ENCODE assay signal across 8 mouse cellular contexts in the genomic region with DNA sequence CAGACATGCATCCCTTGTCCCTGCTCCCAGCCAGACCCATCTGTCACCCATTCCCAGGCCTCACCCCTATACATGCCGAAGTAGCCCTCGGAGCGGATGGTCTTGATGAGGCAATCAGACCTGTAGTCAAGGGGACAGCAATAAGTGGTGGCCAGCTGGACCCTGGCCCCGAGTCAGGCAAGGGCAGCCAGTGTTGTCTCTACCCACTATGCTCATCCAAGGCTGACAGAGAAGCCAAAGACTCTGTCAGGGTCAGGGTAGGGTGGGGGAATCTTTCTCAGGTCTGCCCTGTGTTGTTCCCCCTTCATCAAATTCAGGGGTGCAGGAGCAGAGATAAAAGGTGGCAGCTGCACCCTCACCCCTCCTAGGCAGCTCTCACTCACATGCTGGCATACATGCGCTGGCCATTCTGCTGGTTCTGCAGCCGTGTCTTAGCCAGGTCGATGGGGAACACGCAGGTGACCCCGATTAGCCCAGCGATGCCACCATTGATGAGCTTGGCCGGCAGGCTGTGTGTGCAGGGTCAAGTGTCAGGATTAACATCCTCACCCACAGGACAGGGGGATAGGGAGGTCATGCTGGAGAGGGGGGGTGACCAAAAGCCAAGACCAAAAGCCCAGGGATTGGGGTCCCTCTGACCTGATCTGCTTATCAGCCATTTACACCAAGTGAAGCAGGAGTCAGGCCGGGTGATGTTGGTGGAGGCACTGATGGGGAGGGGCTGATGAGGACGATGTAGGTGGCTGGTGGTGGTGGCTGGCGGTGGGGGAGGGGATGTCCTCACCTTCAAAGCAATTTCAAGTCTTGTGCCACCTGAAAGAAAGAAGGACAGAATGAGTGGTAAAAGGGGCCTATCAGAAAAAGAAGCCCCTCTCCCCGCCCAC. TPM values are rescaled to one million over a fixed set of nuclear protein-coding genes. Genes with fewer than 3 reads are reported as not detected.
DNase-seq lines count a peak whose midpoint lies in the region; ATAC-seq and TF ChIP-seq lines count a peak whose summit lies in the region.

No protein-coding gene starts in this region.

- no peak for ATAC-seq in lung, embryonic 14.5 days (ENCODE audit: insufficient read depth)
- no peak for ATAC-seq in embryonic facial prominence, embryonic 11.5 days (replicated peaks; ENCODE audit: insufficient number of reproducible peaks, low FRiP score, low TSS enrichment, low read depth)
- no peak for ATAC-seq in intestine, embryonic 14.5 days (replicated peaks; ENCODE audit: low FRiP score, low TSS enrichment, low read depth)
- no peak for ATAC-seq in neural tube, embryonic 13.5 days (ENCODE audit: low read depth)

- no peak for DNase-seq in lung, embryonic 14.5 days
- DNase-seq in lung, postnatal 14 days: no peak
- no peak for DNase-seq in embryonic facial prominence, embryonic 11.5 days (ENCODE audit: low spot score)
- DNase-seq in intestine, embryonic 14.5 days (ENCODE audit: low spot score): no peak
- no peak for DNase-seq in right cerebral cortex, postnatal 25 days
- DNase-seq in layer of hippocampus, postnatal 10 days (ENCODE audit: low spot score in 2 of 2): no peak
- no peak for DNase-seq in thymus, postnatal 0 days (ENCODE audit: low spot score)

- H3K27ac ChIP-seq in lung, embryonic 14.5 days (ENCODE audit: low read depth): no peak overlapping the region
- H3K27ac ChIP-seq in embryonic facial prominence, embryonic 11.5 days (replicated peaks; ENCODE audit: low read depth, low read length): no peak overlapping the region
- H3K27ac ChIP-seq in intestine, embryonic 14.5 days (ENCODE audit: low read depth): no peak overlapping the region
- H3K27ac ChIP-seq in neural tube, embryonic 13.5 days (replicated peaks): peak overlapping the region; percentile 86

- no peaks in the 10 kb centered on the region for H3K27me3 ChIP-seq in lung, embryonic 14.5 days (ENCODE audit: insufficient read depth, low read length)
- H3K27me3 ChIP-seq in embryonic facial prominence, embryonic 11.5 days (ENCODE audit: control insufficient read depth, insufficient read depth, low read length): no peaks in the 10 kb centered on the region
- no peaks in the 10 kb centered on the region for H3K27me3 ChIP-seq in intestine, embryonic 14.5 days (replicated peaks; ENCODE audit: control insufficient read depth, insufficient read depth, low read length)
- H3K27me3 ChIP-seq in neural tube, embryonic 13.5 days: no peaks in the 10 kb centered on the region

- peaks cover 20% of the 10 kb centered on the region; the same call in 1 of the 2 replicates for H3K4me1 ChIP-seq in lung, embryonic 14.5 days (ENCODE audit: insufficient read depth)
- H3K4me1 ChIP-seq in embryonic facial prominence, embryonic 11.5 days (ENCODE audit: control insufficient read depth, insufficient read depth, low read length): peaks cover 5% of the 10 kb centered on the region; the same call in 1 of the 2 replicates
- peaks cover 30% of the 10 kb centered on the region for H3K4me1 ChIP-seq in intestine, embryonic 14.5 days (replicated peaks; ENCODE audit: control insufficient read depth, insufficient read depth, low read length)
- peaks cover 69% of the 10 kb centered on the region for H3K4me1 ChIP-seq in neural tube, embryonic 13.5 days (replicated peaks)

- H3K4me2 ChIP-seq in lung, embryonic 14.5 days: peak overlapping the region; percentile 70
- peak overlapping the region; percentile 81 for H3K4me2 ChIP-seq in embryonic facial prominence, embryonic 11.5 days (ENCODE audit: low read depth, low read length)
- H3K4me2 ChIP-seq in intestine, embryonic 14.5 days (ENCODE audit: low read length): peak overlapping the region; percentile 88
- peak overlapping the region; percentile 95 for H3K4me2 ChIP-seq in neural tube, embryonic 13.5 days

- peaks cover 42% of the 10 kb centered on the region for H3K36me3 ChIP-seq in lung, embryonic 14.5 days (ENCODE audit: insufficient read depth)
- H3K36me3 ChIP-seq in embryonic facial prominence, embryonic 11.5 days (replicated peaks; ENCODE audit: control insufficient read depth, insufficient read depth, low read depth, low read length): peaks cover 2% of the 10 kb centered on the region; the same call in 1 of the 2 replicates
- H3K36me3 ChIP-seq in intestine, embryonic 14.5 days (ENCODE audit: control insufficient read depth, insufficient read depth, low read length): peaks cover 47% of the 10 kb centered on the region
- peaks cover 40% of the 10 kb centered on the region for H3K36me3 ChIP-seq in neural tube, embryonic 13.5 days

- H3K9me3 ChIP-seq in lung, embryonic 14.5 days (ENCODE audit: low read depth, low read length): no peaks in the 10 kb centered on the region
- H3K9me3 ChIP-seq in embryonic facial prominence, embryonic 11.5 days (replicated peaks; ENCODE audit: control insufficient read depth, low read length): no peaks in the 10 kb centered on the region
- H3K9me3 ChIP-seq in intestine, embryonic 14.5 days (ENCODE audit: control insufficient read depth, low read length): no peaks in the 10 kb centered on the region
- H3K9me3 ChIP-seq in neural tube, embryonic 13.5 days: no peaks in the 10 kb centered on the region

- TF ChIP-seq CTCF in lung, embryonic 14.5 days (IDR thresholded peaks at IDR 0.05; ENCODE audit: low read depth): no peak

- H3K4me3 ChIP-seq in lung, embryonic 14.5 days (ENCODE audit: low read depth, low read length): peak overlapping the region; percentile 37
- H3K4me3 ChIP-seq in embryonic facial prominence, embryonic 11.5 days (ENCODE audit: low read depth, low read length): peak overlapping the region; percentile 38
- H3K4me3 ChIP-seq in intestine, embryonic 14.5 days (ENCODE audit: low read depth, low read length): peak overlapping the region; percentile 46
- peak overlapping the region; percentile 64 for H3K4me3 ChIP-seq in neural tube, embryonic 13.5 days

- H3K9ac ChIP-seq in lung, embryonic 14.5 days: peak overlapping the region; percentile 51
- peak overlapping the region; percentile 54 for H3K9ac ChIP-seq in embryonic facial prominence, embryonic 11.5 days (replicated peaks; ENCODE audit: low read length)
- H3K9ac ChIP-seq in intestine, embryonic 14.5 days (ENCODE audit: low read length): peak overlapping the region; percentile 45
- peak overlapping the region; percentile 86 for H3K9ac ChIP-seq in neural tube, embryonic 13.5 days

- WGBS in lung, embryonic 14.5 days: 66% methylated on average over 15 of the region's 15 CpGs
- WGBS in embryonic facial prominence, embryonic 11.5 days: 77% methylated on average over 15 of the region's 15 CpGs
- 73% methylated on average over 15 of the region's 15 CpGs for WGBS in intestine, embryonic 14.5 days
- WGBS in neural tube, embryonic 13.5 days: 75% methylated on average over 15 of the region's 15 CpGs

RNA-seq across cellular contexts. Expression of a gene that starts 3.9 kb away (rescaled TPM):
- polyA plus RNA-seq in lung, embryonic 14.5 days (2014; fragmentation: Nextera tagmentation; extraction: Ambion mirVana): 27.6 and 30.1 TPM in 2 replicates
- 27.4 and 30.4 TPM in 2 replicates for polyA plus RNA-seq in embryonic facial prominence, embryonic 11.5 days (2014; fragmentation: Nextera tagmentation; extraction: Ambion mirVana)
- 34.7 and 35.3 TPM in 2 replicates for polyA plus RNA-seq in intestine, embryonic 14.5 days (2014; fragmentation: Nextera tagmentation; extraction: Ambion mirVana)
- 59.6 and 66.7 TPM in 2 replicates for polyA plus RNA-seq in neural tube, embryonic 13.5 days (2015; fragmentation: Nextera tagmentation; extraction: Ambion mirVana)
- total RNA-seq in layer of hippocampus, postnatal 10 days (2021): 100 to 1,000 TPM; 281 to 341 TPM
- polyA plus RNA-seq in thymus, postnatal 0 days (2015; fragmentation: Nextera tagmentation; extraction: Ambion mirVana): 19.0 and 19.1 TPM in 2 replicates

RNA-seq across cellular contexts. Expression of a gene that starts 4.5 kb away (rescaled TPM):
- polyA plus RNA-seq in lung, embryonic 14.5 days (2014; fragmentation: Nextera tagmentation; extraction: Ambion mirVana): not detected in 2 replicates
- 2.5 and 3.7 TPM in 2 replicates for polyA plus RNA-seq in embryonic facial prominence, embryonic 11.5 days (2014; fragmentation: Nextera tagmentation; extraction: Ambion mirVana)
- polyA plus RNA-seq in intestine, embryonic 14.5 days (2014; fragmentation: Nextera tagmentation; extraction: Ambion mirVana): 1.5 and 1.8 TPM in 2 replicates
- polyA plus RNA-seq in neural tube, embryonic 13.5 days (2015; fragmentation: Nextera tagmentation; extraction: Ambion mirVana): 94.3 and 111 TPM in 2 replicates
- total RNA-seq in layer of hippocampus, postnatal 10 days (2021): 100 to 1,000 TPM; 259 to 281 TPM
- 0.24 and 0.26 TPM in 2 replicates for polyA plus RNA-seq in thymus, postnatal 0 days (2015; fragmentation: Nextera tagmentation; extraction: Ambion mirVana)

RNA-seq across cellular contexts. Expression of a gene that starts 10.1 kb away (rescaled TPM):
- polyA plus RNA-seq in lung, embryonic 14.5 days (2014; fragmentation: Nextera tagmentation; extraction: Ambion mirVana): 12.6 and 14.2 TPM in 2 replicates
- 9.1 and 10.1 TPM in 2 replicates for polyA plus RNA-seq in embryonic facial prominence, embryonic 11.5 days (2014; fragmentation: Nextera tagmentation; extraction: Ambion mirVana)
- 10.6 and 11.5 TPM in 2 replicates for polyA plus RNA-seq in intestine, embryonic 14.5 days (2014; fragmentation: Nextera tagmentation; extraction: Ambion mirVana)
- polyA plus RNA-seq in neural tube, embryonic 13.5 days (2015; fragmentation: Nextera tagmentation; extraction: Ambion mirVana): 3.8 and 3.9 TPM in 2 replicates
- 1 to 10 TPM; 2.1 to 3.8 TPM for total RNA-seq in layer of hippocampus, postnatal 10 days (2021)
- polyA plus RNA-seq in thymus, postnatal 0 days (2015; fragmentation: Nextera tagmentation; extraction: Ambion mirVana): 13.2 and 14.2 TPM in 2 replicates

RNA-seq across cellular contexts. Expression of a gene that starts 13.4 kb away (rescaled TPM):
- 1,415 and 1,470 TPM in 2 replicates for polyA plus RNA-seq in lung, embryonic 14.5 days (2014; fragmentation: Nextera tagmentation; extraction: Ambion mirVana)
- polyA plus RNA-seq in embryonic facial prominence, embryonic 11.5 days (2014; fragmentation: Nextera tagmentation; extraction: Ambion mirVana): 1,064 and 1,069 TPM in 2 replicates
- polyA plus RNA-seq in intestine, embryonic 14.5 days (2014; fragmentation: Nextera tagmentation; extraction: Ambion mirVana): 1,554 and 1,709 TPM in 2 replicates
- polyA plus RNA-seq in neural tube, embryonic 13.5 days (2015; fragmentation: Nextera tagmentation; extraction: Ambion mirVana): 769 and 771 TPM in 2 replicates
- total RNA-seq in layer of hippocampus, postnatal 10 days (2021): 100 to 1,000 TPM; 648 to 721 TPM
- 2,028 and 2,062 TPM in 2 replicates for polyA plus RNA-seq in thymus, postnatal 0 days (2015; fragmentation: Nextera tagmentation; extraction: Ambion mirVana)

RNA-seq across cellular contexts. Expression of a gene that starts 19.8 kb away (rescaled TPM):
- 48.5 and 49.1 TPM in 2 replicates for polyA plus RNA-seq in lung, embryonic 14.5 days (2014; fragmentation: Nextera tagmentation; extraction: Ambion mirVana)
- polyA plus RNA-seq in embryonic facial prominence, embryonic 11.5 days (2014; fragmentation: Nextera tagmentation; extraction: Ambion mirVana): 44.6 and 51.0 TPM in 2 replicates
- polyA plus RNA-seq in intestine, embryonic 14.5 days (2014; fragmentation: Nextera tagmentation; extraction: Ambion mirVana): 49.2 and 56.2 TPM in 2 replicates
- 47.0 and 51.4 TPM in 2 replicates for polyA plus RNA-seq in neural tube, embryonic 13.5 days (2015; fragmentation: Nextera tagmentation; extraction: Ambion mirVana)
- total RNA-seq in layer of hippocampus, postnatal 10 days (2021): 10 to 100 TPM; 34.4 to 39.3 TPM
- 52.1 and 53.8 TPM in 2 replicates for polyA plus RNA-seq in thymus, postnatal 0 days (2015; fragmentation: Nextera tagmentation; extraction: Ambion mirVana)

Comparison
In these comparisons a context has a peak if more than half of its experiments do, and no peak if none do; other contexts are left out.
1. RNA of a gene that starts 4.5 kb away (polyA plus RNA-seq): 94.3 to 111 TPM in neural tube, embryonic 13.5 days; 2.5 to 3.7 TPM in embryonic facial prominence, embryonic 11.5 days, 1.5 to 1.8 TPM in intestine, embryonic 14.5 days, 0.24 to 0.26 TPM in thymus, postnatal 0 days and not detected in lung, embryonic 14.5 days; every median in the first group is over 10 times any median in the second.
2. Peak in every context shown above with its lines, with median percentiles within 50 percentile points of each other: H3K4me2 ChIP-seq, H3K4me3 ChIP-seq and H3K9ac ChIP-seq.